Mouse (Mus musculus) 3134 (cell line): ENCODE results near the gene Sema7a.

ENCODE experiments used
- DNase-seq: peaks from one replicate; pipeline ENCODE4 v3.0.0-alpha.2; 2011; ENCODE audit warnings: low spot score; ENCODE audit not compliant: insufficient read length; ENCODE audit errors: extremely low read depth

Sema7a gene

DNA sequence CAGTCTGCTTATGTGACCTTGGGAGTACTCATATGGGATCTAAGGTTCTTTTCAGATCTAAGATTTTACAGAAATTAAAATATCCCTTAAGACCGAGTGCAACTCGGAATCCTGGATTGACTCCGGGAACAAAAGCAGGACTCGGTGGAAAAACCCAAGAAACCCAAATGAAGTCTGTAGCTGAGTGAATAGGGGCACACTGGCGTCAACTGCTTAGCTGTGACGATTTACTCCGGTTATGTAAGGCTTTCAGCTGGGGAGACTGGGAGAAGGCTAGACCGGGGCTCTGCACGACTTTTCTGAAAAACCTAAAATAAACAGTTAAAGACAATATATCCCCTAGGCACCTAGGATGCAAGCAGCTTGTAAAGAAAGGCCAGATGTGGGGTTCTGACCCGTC lies 19.5 kb downstream of the Sema7a start:
- no peak for DNase-seq

DNA sequence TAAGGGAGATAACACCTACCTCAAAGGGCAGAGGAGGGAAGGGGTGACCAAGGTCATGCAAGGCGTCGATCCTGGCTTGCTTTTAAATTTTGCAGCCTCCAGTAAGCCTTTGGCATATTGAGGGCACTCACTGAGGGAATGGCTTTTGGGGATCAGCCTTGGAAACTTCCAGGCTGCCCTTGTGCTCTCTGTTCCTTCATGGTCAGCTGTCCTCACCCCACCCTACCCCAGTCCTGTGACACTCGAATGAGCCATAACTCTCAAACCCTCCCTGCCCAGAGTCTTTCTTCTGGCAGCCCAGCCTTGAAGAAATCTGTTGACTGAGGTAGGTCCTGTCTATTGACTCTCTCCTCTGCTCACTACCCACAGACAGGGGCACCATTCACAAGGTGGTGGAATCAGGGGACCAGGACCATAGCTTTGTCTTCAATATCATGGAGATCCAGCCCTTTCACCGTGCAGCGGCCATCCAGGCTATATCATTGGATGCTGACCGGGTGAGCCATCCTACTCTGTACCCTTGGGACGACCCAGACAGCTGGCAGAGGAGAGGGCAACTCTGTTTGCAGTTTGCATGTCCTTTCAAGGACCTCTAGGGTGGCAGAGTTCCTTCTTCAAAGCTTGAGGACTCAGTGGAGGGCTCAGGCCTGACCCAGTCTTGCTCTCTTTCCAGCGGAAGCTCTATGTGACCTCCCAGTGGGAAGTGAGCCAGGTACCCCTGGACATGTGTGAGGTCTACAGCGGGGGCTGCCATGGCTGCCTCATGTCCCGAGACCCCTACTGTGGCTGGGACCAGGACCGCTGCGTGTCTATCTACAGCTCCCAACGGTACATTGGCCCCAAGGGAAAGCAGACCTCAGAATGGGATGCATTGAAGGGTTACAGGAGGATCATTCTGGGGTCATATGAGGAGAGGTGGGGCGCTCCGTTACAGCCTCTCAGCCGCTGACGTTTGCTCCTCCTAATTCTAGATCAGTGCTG lies 20.3 kb downstream of the Sema7a start:
- no peak for DNase-seq

DNA sequence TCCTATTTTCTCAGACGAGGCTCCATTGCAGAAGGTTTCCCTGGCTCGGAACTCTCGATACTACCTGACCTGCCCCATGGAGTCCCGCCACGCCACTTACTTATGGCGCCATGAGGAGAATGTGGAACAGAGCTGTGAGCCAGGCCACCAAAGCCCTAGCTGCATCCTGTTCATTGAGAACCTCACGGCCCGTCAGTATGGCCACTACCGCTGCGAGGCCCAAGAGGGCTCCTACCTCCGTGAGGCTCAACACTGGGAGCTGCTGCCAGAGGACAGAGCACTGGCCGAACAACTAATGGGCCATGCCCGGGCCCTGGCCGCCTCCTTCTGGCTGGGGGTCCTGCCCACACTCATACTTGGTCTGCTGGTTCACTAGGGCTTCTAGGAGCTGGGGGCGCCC lies 21.3 kb downstream of the Sema7a start:
- no peak for DNase-seq

GRCm38 (mm10) chr9:57961863-57962778 lies 22.2 kb downstream of the Sema7a start:
- DNase-seq, result no peak

- DNase-seq, result no peak
Measured at GRCm38 (mm10) chr9:57963249-57963997, 23.5 kb downstream of the Sema7a start.

GRCm38 (mm10) chr9:57963998-57964395 lies 24.1 kb downstream of the Sema7a start:
- DNase-seq, result no peak

DNA sequence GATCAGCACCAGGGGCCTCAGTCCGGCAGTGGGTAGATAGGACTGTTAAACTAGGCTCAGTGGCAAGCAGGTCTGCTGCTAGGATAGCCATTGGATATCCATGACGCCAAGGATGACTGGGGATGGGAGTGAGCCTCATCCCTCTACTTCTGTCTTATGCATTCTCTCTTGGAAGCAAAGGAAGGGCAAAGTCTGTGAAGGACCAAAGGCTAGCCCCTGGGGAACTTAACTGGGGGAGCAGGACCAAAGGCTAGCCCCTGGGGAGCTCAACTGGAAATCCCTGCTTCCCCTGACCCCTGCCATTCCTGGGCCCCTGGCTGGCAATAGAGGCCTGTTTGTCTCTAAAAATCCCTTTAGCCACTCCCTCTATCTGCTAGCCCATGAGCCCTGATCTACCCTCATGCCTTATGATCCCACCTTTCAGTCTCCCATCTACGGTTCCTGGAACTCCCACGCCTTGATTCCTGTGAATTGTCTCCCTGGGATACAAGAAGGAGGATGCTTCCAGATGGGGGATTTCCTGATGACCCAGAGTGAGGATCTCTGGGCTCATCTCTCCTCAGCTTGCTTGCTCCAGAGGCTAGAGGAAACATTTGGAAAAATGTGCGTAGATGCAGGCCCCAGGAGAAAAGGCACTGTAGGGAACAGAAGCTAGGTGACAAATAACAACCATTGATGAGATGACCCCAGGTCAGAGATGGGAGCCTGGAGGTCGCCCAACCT lies 24.8 kb downstream of the Sema7a start:
- no peak for DNase-seq

- DNase-seq, result no peak
Measured at GRCm38 (mm10) chr9:57965281-57966185, 25.6 kb downstream of the Sema7a start.

GRCm38 (mm10) chr9:57967237-57967960 lies 27.5 kb downstream of the Sema7a start:
- DNase-seq, result no peak

- no peak for DNase-seq
Measured at GRCm38 (mm10) chr9:57968166-57968771, 28.4 kb downstream of the Sema7a start.

DNA sequence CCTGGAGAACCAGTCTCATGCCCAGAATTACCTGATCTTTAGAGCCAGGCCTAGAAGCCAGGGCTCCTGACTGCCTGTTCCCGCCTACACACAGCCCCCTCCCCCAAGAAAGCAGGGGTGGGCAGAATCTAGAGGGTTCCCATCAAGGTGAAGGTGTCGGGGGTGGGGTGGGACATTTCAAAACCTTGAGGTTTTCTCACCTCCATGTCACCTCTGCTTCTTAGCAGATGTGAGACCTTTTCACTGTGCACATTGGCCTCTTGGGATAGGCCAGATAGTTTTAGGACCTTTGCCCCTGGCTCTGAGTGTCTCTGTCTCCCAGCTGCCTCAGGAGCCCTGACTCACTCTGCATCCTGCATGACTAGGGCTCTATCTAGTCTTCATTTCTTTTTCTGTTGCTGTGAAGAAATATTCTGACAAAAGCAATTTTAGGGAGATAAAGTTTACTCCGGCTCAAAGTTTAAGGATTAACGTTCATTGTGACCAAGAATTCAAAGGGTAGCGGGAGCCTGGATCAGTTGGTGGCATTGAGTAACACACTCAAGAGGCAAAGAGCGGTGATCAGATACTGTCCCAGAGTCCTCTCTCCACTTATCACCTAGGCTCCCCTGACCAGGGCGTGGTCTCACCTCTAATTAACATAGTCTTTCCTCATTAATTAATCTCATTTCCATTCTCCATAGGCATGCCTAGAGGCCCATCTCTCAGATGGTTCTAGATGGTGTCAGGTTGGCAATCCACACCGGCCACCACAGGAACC lies 29.1 kb downstream of the Sema7a start:
- no peak for DNase-seq

DNA sequence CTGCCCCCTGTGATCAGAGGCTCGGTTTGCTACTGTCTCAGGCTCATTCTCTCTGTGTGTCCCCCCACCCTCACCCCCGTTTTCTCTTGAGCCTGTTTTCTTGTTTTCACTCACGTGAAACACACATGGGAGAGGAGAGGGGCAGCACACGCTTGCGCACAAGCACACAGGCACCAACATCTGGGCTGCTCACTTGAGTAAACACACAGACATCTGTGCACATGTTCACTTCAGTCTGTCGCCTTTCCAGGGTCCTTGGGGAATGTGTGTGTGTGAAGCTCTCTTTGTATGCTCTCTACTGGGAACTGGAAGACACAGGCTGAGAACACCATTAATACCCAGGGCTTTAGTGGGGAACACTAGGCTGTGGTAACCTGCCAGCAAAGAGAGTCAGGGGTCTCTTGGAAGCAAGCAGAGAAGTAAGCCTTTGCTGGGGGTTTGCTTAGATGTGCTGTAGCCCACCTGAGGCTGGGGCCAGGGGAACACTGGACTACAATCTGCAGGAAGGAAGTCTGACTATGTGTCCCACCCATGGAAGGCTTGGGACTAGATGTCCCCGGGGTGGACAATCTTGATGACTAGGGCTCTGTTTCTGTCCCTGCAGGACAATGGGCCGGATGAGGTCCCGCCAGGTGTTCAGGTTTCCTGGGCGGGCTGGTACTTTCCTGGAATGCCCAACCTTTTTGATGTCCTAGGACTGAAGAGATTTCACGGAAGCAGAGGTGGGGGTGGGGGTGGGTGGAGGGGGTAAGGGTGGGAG lies 30.0 kb downstream of the Sema7a start:
- no peak for DNase-seq

GRCm38 (mm10) chr9:57971413-57971812 lies 31.5 kb downstream of the Sema7a start:
- DNase-seq, result no peak

DNA sequence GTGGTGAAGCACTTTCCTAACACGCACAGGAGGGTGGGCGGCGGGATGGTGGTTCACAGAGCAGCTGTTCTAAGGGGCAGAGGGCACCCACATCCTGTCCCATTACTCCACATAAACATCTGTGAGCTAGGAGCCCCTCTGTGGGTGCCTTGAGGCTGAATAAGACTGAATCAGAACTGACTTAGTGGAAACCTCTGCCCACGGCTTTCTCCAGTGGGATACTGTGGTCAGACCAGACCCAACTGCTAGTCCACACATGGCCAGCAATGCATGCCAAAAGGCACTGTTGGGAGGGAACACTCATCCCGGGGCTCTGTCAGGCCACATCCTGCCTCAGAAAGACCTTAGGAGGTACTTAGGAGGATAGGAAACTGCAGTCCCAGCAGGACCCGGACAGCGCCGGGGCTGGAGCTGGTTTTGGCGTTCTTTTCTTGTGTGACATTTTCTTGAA lies 32.3 kb downstream of the Sema7a start:
- peak; percentile 81 for DNase-seq

GRCm38 (mm10) chr9:57972776-57973439 lies 33.0 kb downstream of the Sema7a start:
- no peak for DNase-seq
